9 mouse cellular contexts compared by ENCODE assay signal in genomic region chr6:146170603-146171051, GRCm38 (mm10).
A peak's percentile ranks its signal among the peaks of the same experiment; 100 is the strongest.
DNase-seq lines count a peak whose midpoint lies in the region; ATAC-seq lines count a peak whose summit lies in the region.
"Had no signal": no experiment of that assay in that cellular context is flagged by ENCODE, and none has a peak within 500 bp of the region (broad histone marks: within the 10 kb centered on the region; RNA-seq: fewer than 3 reads in every experiment).

No protein-coding gene starts in this region.

- peaks cover 4% of the 10 kb centered on the region; the same call in 1 of the 2 replicates for H3K36me3 ChIP-seq in heart, embryonic 15.5 days
- H3K36me3 ChIP-seq: limb, embryonic 13.5 days had no signal

- 0 out of 2 replicates have a peak overlapping the region, but pooled peaks have one; percentile 12 for H3K27ac ChIP-seq in heart, embryonic 15.5 days
- H3K27ac ChIP-seq: limb, embryonic 13.5 days had no signal

- no peak overlapping the region for H3K4me3 ChIP-seq in heart, embryonic 15.5 days
- H3K4me3 ChIP-seq: limb, embryonic 13.5 days had no signal

- 63% methylated on average over 14 of the region's 14 CpGs for WGBS in heart, embryonic 15.5 days

- no peak overlapping the region for H3K4me2 ChIP-seq in heart, embryonic 15.5 days
- H3K4me2 ChIP-seq: limb, embryonic 13.5 days had no signal

- no peak for ATAC-seq in heart, embryonic 15.5 days (replicated peaks; ENCODE audit: insufficient number of reproducible peaks, insufficient read depth, low FRiP score, low read depth)

- H3K4me1 ChIP-seq in heart, embryonic 15.5 days (replicated peaks): 0 out of 2 replicates have a peak, but pooled peaks cover 3% of the 10 kb centered on the region

- no peaks in the 10 kb centered on the region for H3K9me3 ChIP-seq in heart, embryonic 15.5 days (replicated peaks)
- H3K9me3 ChIP-seq: limb, embryonic 13.5 days had no signal

- H3K9ac ChIP-seq in heart, embryonic 15.5 days: no peak overlapping the region
- H3K9ac ChIP-seq: limb, embryonic 13.5 days had no signal

- DNase-seq in adrenal gland, adult (ENCODE audit: inconsistent age in 2 of 2, low spot score in 1 of 2): peak; percentile 32 to 60
- no peak for DNase-seq in adrenal gland, postnatal 25 days
- DNase-seq in NIH3T3 (ENCODE audit: low read depth) (peak; percentile 34), liver (peak; percentile 27)
- DNase-seq in skeletal muscle tissue, adult 2 months (ENCODE audit: low read depth, low spot score): peak; percentile 55
- DNase-seq in thymus, adult 18-20 months: no peak
- DNase-seq in thymus, postnatal 14 days: no peak

- H3K27me3 ChIP-seq in heart, embryonic 15.5 days: no peaks in the 10 kb centered on the region
- H3K27me3 ChIP-seq: limb, embryonic 13.5 days had no signal

Comparison
In these comparisons a context has a peak if more than half of its experiments do, and no peak if none do; other contexts are left out.
1. DNase-seq: peak in adrenal gland, adult (2 of 2), NIH3T3 (single experiment), liver (single experiment) and skeletal muscle tissue, adult 2 months (single experiment); none in adrenal gland, postnatal 25 days (single experiment), thymus, adult 18-20 months (0 of 2) and thymus, postnatal 14 days (single experiment).